Mouse (Mus musculus): Measurements from ENCODE around the gene Tex261.
"Not testable (repeated sequence)": the region's sequence is repeated elsewhere in the genome, so short reads cannot be mapped to it uniquely, and the experiment has no call there.

The Tex261 gene

GRCm38 (mm10) chr6:83775638-83776293 lies at the start of gene Tex261:
TSS of gene Tex261 (minus strand) at chr6:83775813.
- DNase-seq (ENCODE audit: low read depth): peak; percentile 93

DNA sequence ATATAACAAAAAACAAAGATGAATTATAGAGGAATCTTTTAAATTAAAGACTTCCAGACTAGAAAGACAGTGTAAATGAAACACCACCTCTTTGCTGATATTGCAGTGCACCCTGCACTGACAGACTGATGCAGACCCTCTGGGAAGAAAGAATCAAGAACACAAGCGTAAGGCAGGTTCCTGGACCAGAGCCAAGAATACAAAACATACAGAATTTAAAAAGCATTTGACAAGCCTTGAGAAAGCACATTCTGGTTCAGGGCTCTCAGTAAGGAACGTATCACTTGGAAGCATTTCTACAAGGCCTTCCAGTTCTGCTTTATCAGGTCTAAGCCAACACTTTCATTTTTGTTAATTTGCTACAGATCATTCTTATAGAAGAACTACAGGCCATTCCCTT lies 46.2 kb upstream of the Tex261 start:
- no peak for DNase-seq (ENCODE audit: low read depth)

- no peak for DNase-seq (ENCODE audit: low read depth)
Measured at GRCm38 (mm10) chr6:83820727-83821515, 45.3 kb upstream of the Tex261 start.

DNA sequence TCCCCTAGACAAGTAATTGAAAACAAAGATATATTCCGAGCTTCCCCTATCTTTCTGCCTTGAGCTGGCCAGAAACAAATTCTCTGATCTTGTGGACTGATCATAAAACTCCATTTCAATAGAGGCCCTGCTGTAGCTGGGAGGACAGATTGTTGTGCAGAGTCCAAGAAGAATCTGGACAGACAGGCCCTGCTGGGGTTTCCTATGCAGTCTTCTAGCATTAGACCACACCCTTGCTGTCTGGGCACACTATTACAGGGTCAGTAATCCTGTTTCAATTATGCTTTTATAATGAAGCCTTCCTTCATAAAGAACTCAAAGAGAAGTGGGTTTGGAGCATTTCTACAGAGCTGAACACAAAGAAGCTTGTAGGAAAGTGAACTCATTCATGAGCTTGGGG lies 43.4 kb upstream of the Tex261 start:
- DNase-seq (ENCODE audit: low read depth): no peak

DNA sequence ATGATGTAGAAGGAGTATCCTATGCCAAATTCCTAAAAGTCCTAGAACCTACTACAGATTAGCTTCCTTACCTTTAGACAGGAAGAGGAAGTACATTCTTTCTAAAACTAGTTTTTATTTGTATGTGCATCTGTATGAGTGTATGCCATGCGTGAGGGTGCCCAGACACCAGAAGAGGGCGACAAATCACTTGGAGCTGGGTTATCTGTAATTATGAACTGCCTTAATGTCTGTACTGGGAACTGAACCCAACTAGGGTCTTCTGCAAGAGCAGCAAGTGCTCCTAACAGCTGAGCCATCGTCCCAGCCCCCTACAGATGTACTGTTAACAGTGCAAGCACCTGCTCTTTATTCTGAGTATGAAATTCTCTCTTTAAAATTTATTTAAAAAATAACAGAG lies 40.2 kb upstream of the Tex261 start:
- DNase-seq (ENCODE audit: low read depth): no peak

GRCm38 (mm10) chr6:83802846-83803245 lies 27.2 kb upstream of the Tex261 start:
- no peak for DNase-seq (ENCODE audit: low read depth)

DNA sequence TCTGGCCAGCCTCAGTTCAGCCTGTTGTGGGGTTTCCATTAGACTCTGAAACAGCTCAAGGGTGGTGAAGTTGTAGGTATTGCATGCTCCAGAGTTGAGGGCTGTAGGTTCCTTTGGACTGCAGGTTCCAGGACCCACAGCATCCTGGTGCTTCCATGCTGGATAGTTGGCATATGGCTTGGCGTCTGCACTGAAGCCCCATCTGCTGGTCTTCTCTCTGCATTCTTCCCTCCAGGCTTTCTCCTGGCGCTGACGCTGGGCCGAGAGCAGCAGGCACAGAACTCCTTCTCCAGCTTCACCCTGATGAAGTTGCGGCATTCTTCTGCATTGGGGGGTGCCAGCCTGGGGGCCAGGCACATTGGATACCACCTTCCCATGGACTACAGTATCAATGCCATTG lies 26.4 kb upstream of the Tex261 start:
- no peak for DNase-seq (ENCODE audit: low read depth)

- no peak for DNase-seq (ENCODE audit: low read depth)
Measured at GRCm38 (mm10) chr6:83796686-83797085, 21.1 kb upstream of the Tex261 start.

GRCm38 (mm10) chr6:83795492-83795900 lies 19.9 kb upstream of the Tex261 start:
- DNase-seq (ENCODE audit: low read depth): peak; percentile 57

GRCm38 (mm10) chr6:83794760-83795296 lies 19.2 kb upstream of the Tex261 start, which contains the start of gene Nagk:
TSS of gene Nagk (plus strand) at chr6:83794982.
- DNase-seq (ENCODE audit: low read depth): peak; percentile 96

DNA sequence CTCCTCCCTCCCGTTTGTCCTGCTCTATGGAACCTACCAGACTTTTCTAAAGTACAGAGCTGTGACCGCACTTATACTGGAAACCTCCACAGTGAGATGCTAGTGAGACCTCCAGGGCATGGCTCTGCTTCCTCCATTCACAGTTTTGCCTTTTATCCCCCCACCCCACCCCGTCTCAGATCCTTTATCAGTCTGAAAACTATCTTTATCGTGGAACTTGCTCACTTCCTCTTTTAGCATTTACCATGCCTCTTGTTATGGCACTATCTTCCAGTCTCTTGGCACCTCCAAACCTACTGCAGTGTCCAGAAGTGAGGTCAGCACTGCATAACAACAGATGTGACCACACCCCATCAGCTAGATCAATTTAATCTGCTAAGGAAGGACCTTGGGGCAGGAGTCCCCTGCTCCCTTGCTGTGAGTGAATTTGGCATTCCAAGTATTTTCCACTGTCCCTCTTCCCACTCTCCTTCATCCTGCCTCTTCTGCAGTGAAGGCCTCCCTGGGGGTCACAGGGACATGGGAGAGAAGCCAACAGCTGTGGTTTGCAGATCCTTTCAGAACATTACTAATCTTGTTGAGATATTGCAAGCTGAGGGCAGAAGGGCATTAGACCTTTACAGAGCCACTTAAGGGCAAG lies 15.8 kb upstream of the Tex261 start:
- no peak for DNase-seq (ENCODE audit: low read depth)

GRCm38 (mm10) chr6:83790533-83790932 lies 14.9 kb upstream of the Tex261 start:
- not testable (repeated sequence) for DNase-seq (ENCODE audit: low read depth)

DNA sequence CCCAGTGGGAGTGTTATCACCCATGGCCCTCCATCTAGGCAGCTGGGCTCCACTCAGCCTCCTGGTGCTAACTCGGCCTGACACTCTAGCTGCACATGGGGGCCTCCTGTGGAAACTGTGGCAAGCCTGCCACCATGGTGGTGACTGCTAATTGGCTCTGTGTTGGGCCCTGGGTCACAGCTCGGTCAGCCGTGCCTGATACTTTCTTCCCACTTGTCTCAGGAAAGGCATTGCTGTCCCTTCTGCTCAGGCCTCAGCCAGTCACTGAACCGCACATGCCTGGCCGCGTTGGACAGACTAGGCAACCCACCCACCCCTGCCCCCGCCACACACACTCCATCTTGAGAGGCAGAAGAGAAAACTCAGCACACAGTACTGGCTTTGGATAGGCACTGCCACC lies 12.9 kb upstream of the Tex261 start:
- DNase-seq (ENCODE audit: low read depth): no peak

GRCm38 (mm10) chr6:83786426-83786825 lies 10.8 kb upstream of the Tex261 start:
- no peak for DNase-seq (ENCODE audit: low read depth)

GRCm38 (mm10) chr6:83779026-83779425 lies 3.4 kb upstream of the Tex261 start:
- peak; percentile 76 for DNase-seq (ENCODE audit: low read depth)

DNA sequence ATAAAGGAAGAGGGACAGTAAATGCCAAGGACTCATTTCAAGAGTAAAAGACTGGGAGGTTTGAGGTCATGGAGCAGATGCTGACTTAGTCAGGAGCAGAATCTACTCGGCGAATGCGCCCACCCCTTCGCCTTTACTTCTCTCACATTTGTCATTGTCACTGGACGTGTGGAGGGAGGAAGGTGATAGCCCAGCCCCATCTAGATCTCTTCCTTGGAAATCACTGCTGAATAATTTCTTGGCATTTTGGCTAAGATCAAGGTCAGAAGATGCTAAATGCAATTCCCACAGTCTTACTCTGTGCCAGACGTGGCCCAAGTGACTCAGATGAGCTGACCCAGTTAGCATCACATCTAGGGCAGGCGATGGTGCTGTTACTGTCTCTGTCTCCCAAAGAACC lies 2.7 kb upstream of the Tex261 start:
- DNase-seq (ENCODE audit: low read depth): no peak

GRCm38 (mm10) chr6:83774781-83775563 lies 641 bp downstream of the Tex261 start:
- no peak for DNase-seq (ENCODE audit: low read depth)

- DNase-seq (ENCODE audit: low read depth): no peak
Measured at GRCm38 (mm10) chr6:83774126-83774525, 1.5 kb downstream of the Tex261 start.

- DNase-seq (ENCODE audit: low read depth): no peak
Measured at GRCm38 (mm10) chr6:83768485-83768884, 7.1 kb downstream of the Tex261 start.

DNA sequence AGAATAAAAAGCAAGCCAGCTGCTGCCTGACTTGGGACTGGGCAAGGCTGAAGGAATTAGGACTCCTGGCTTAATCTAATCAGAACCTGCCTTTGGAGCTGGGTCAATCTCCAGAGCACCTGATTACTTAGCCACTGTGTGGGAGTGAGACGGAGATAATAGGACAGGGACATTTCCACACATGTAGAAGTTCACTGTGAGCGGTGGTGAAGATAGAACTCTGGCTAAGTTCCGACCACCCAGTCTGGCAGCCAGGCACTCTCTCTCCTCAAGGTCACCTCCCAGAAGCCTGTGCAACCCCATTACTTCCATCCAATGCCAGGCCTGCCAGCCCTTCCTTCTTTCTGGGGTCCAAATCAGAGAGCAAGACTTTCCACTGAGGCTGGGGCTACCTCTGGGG lies 8.6 kb downstream of the Tex261 start:
- DNase-seq (ENCODE audit: low read depth): no peak

GRCm38 (mm10) chr6:83762880-83763431 lies 12.7 kb downstream of the Tex261 start:
- no peak for DNase-seq (ENCODE audit: low read depth)

GRCm38 (mm10) chr6:83762344-83762743 lies 13.3 kb downstream of the Tex261 start, which contains the start of gene Ankrd53:
TSS of gene Ankrd53 (plus strand) at chr6:83762644.
- DNase-seq (ENCODE audit: low read depth): no peak
